Mouse (Mus musculus) limb, embryonic 15.5 days (tissue): Measurements from ENCODE around the gene Calcrl. TPM values are rescaled to one million over a fixed set of nuclear protein-coding genes. Genes with fewer than 3 reads are reported as not detected.

Experiments
- ATAC-seq: fragments of 200-750 bp; cut with Nextera tagmentation; 2 replicates; pipeline ENCODE4 v1.8.0; 2017; ENCODE audit warnings: low read depth, moderate TSS enrichment; ENCODE audit not compliant: insufficient number of reproducible peaks, low FRiP score, low TSS enrichment
- H3K27ac ChIP-seq: fragments of 300-500 bp; sonication (generic); 2 replicates; pipeline ENCODE4 v1.5.1; 2015; ENCODE audit warnings: moderate library complexity, mild to moderate bottlenecking, inconsistent platforms
- H3K27me3 ChIP-seq: fragments of 300-500 bp; sonication (generic); 2 replicates; pipeline ENCODE4 v1.6.1; 2015; ENCODE audit warnings: inconsistent platforms
- H3K36me3 ChIP-seq: fragments of 300-500 bp; sonication (generic); 2 replicates; pipeline ENCODE4 v1.6.1; 2015; ENCODE audit warnings: inconsistent platforms
- H3K4me1 ChIP-seq: fragments of 300-500 bp; sonication (generic); 2 replicates; pipeline ENCODE4 v1.6.1; 2015; ENCODE audit warnings: inconsistent platforms
- H3K4me2 ChIP-seq: fragments of 300-500 bp; sonication (generic); 2 replicates; pipeline ENCODE4 v1.6.1; 2015; ENCODE audit warnings: mild to moderate bottlenecking, inconsistent platforms
- H3K4me3 ChIP-seq: fragments of 300-500 bp; sonication (generic); 2 replicates; pipeline ENCODE4 v1.5.1; 2015; ENCODE audit warnings: mild to moderate bottlenecking, inconsistent platforms
- H3K9ac ChIP-seq: fragments of 300-500 bp; sonication (generic); 2 replicates; pipeline ENCODE4 v1.6.1; 2015; ENCODE audit warnings: inconsistent platforms
- H3K9me3 ChIP-seq: fragments of 300-500 bp; sonication (generic); 2 replicates; pipeline ENCODE4 v1.6.1; 2016; ENCODE audit warnings: inconsistent platforms
- WGBS: fragments of 180-500 bp; shearing (Covaris S2); methylation state at CpG from one replicate; pipeline ENCODE4 v1.1.7; 2015; 5-methylcytosine and 5-hydroxymethylcytosine counted together
- polyA plus RNA-seq: library from polyadenylated mRNA; unstranded; fragments of >200 nt; fragmentation: Nextera tagmentation; extraction: Ambion mirVana; gene quantifications from 2 replicates; pipeline ENCODE4 v1.2.1, GENCODE M21; 2015

Gene Calcrl
- polyA plus RNA-seq, 1 experiment from 2014 or later, result 22.7 TPM

- H3K36me3 ChIP-seq, result no peaks in the 10 kb centered on the region
- H3K4me1 ChIP-seq, result no peaks in the 10 kb centered on the region
- H3K9me3 ChIP-seq, result no peaks in the 10 kb centered on the region
- H3K27me3 ChIP-seq, result no peaks in the 10 kb centered on the region
- H3K4me2 ChIP-seq, result no peak overlapping the region
- no peak for ATAC-seq
- WGBS, result 86% methylated on average over 4 of the region's 4 CpGs
- H3K27ac ChIP-seq, result no peak overlapping the region
- no peak overlapping the region for H3K4me3 ChIP-seq
- no peak overlapping the region for H3K9ac ChIP-seq
These were observed 132.7 kb downstream of the Calcrl start for GRCm38 (mm10) chr2:84292351-84293000.

- 72% methylated on average over 7 of the region's 7 CpGs for WGBS
- no peak overlapping the region for H3K4me2 ChIP-seq
- no peak overlapping the region for H3K9ac ChIP-seq
- H3K27ac ChIP-seq, result no peak overlapping the region
- no peak overlapping the region for H3K4me3 ChIP-seq
- no peaks in the 10 kb centered on the region for H3K9me3 ChIP-seq
- H3K4me1 ChIP-seq, result no peaks in the 10 kb centered on the region
- ATAC-seq, result no peak
- H3K36me3 ChIP-seq, result no peaks in the 10 kb centered on the region
- H3K27me3 ChIP-seq, result no peaks in the 10 kb centered on the region
These were observed 136.2 kb downstream of the Calcrl start for GRCm38 (mm10) chr2:84288940-84289557.

Other genes with a start within 250 kb of the Calcrl start
- gene Tfpi, start 51.4 kb upstream of the Calcrl start, polyA plus RNA-seq, result 28.6 and 29.9 TPM in 2 replicates
- gene Ctnnd1, start 225.4 kb upstream of the Calcrl start, polyA plus RNA-seq, result 51.3 and 52.7 TPM in 2 replicates
- gene Btbd18, start 233.7 kb upstream of the Calcrl start, polyA plus RNA-seq, result 0.08 and 0.11 TPM in 2 replicates
- gene Selenoh, start 245.4 kb upstream of the Calcrl start, polyA plus RNA-seq, result 211 and 227 TPM in 2 replicates